Mouse (Mus musculus): ENCODE measurements around the gene Ceacam14.

The Ceacam14 gene

DNA sequence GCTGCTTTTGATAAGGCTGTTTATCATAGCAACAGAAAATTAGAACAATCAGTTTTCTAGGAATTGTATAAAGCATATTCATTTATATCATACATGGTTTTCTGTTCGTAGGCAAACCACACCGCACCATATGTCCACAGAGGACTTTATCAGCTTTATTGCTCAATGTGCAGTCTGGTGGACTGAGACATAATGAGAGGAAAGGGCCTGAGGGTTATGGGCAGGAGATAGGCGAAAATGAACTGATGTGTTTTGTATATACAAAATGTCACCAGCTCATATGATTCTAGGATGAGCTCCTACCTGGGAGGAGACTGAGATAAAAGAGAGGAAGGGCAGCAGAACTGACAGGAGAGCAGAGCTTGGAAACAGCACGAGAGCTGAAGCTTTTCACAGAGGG is at the start of gene Ceacam14:
Ceacam14 (plus strand) TSS at position 301 of the 400 bp plus-strand sequence.
- in situ Hi-C loops (cut with MboI; ENCODE audit: low sequenced_read_pairs), result no loop called here

Measured in CH12F3 (cell line).